Mouse (Mus musculus): ENCODE data around the gene Chrna3. TPM values are rescaled to one million over a fixed set of nuclear protein-coding genes. Genes with fewer than 3 reads are reported as not detected.

Gene Chrna3
- polyA plus RNA-seq, 1 experiment = 0.09 TPM

DNA sequence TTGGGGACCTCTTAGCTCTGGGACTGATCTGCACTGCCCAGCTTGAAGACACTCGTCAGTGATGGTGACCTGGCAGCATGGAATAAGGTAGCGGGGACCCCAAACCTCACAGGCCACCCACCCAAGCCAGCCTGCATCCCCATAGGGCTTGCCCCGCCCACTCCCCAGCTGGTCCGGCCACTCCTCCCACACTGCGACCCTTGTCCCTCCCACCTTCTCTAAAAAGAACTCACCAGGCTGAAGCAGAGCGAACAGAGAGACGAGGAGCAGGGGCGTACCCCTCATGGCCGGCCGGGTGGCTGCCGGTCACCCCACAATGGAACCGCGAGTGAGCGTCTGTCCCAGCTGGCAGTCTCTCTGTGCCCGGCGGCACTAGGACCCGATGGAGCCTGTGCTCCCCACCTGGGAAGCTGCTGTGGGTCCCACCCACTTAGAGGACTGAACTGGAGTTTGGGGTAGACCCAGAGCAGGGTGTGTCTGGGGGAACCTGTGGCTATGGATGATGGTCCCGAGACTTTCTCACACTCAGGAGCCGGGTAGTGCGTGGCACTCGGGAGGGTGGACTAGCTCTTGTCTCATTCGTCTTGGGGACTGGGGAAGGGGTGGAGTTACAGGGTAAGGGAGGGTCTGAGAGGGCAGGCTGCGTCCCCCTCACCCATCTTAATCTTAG lies 22.0 kb upstream of the Chrna3 start, which contains the start of gene Chrnb4:
Gene Chrnb4, minus strand, starts transcription at position 569 of the 670 bp plus-strand sequence.
- no peak within 1 kb of the TSS for H3K27ac ChIP-seq (ENCODE audit: control insufficient read depth, insufficient read depth, low read length)
- no peaks in the 10 kb centered on the region for H3K36me3 ChIP-seq (ENCODE audit: control insufficient read depth, insufficient read depth, low read length)
- TF ChIP-seq POLR2A (IDR thresholded peaks at IDR 0.05; ENCODE audit: control insufficient read depth, extremely low read depth, insufficient read depth, low read length, poor library complexity) (no peak), CTCF (IDR thresholded peaks at IDR 0.05; ENCODE audit: borderline replicate concordance, control insufficient read depth, extremely low read depth, insufficient read depth, low read length, poor library complexity) (0 out of 2 replicates have a peak, but pooled peaks have one; percentile 19)
- H3K4me3 ChIP-seq (ENCODE audit: control insufficient read depth, insufficient read depth, low read length) = no peak within 1 kb of the TSS
- no peaks in the 10 kb centered on the region for H3K4me1 ChIP-seq (replicated peaks; ENCODE audit: control insufficient read depth, insufficient read depth, low read length)
- no peaks in the 10 kb centered on the region; the same call in 1 of the 2 replicates for H3K27me3 ChIP-seq (ENCODE audit: control insufficient read depth, insufficient read depth, low read length)
- DNase-seq = peak; percentile 26
- 5% methylated on average over 23 of the region's 23 CpGs for WGBS

DNA sequence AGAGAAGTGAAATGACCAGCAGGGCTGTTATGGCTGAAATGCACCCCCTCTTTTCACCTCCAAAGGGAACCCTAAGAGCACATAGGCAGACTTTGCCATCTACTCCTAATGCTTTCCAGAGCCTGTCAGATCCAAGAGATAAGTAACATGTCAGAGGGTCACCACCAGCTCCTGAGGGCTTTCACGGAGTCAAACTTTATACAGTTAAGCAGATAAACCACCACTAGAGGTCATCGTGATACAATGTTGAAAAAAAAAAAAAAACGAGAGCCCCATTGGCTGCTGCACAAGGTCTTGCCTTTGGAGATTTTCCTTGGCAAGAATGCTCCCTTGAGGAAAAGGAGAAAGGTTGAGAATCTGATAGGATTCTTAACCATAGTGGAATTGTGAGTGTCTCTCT lies 20.4 kb upstream of the Chrna3 start:
- H3K36me3 ChIP-seq (ENCODE audit: control insufficient read depth, insufficient read depth, low read length) = no peaks in the 10 kb centered on the region
- no peak overlapping the region for H3K27ac ChIP-seq (ENCODE audit: control insufficient read depth, insufficient read depth, low read length)
- H3K4me1 ChIP-seq (replicated peaks; ENCODE audit: control insufficient read depth, insufficient read depth, low read length) = no peaks in the 10 kb centered on the region
- TF ChIP-seq CTCF (IDR thresholded peaks at IDR 0.05; ENCODE audit: borderline replicate concordance, control insufficient read depth, extremely low read depth, insufficient read depth, low read length, poor library complexity) (no peak), POLR2A (IDR thresholded peaks at IDR 0.05; ENCODE audit: control insufficient read depth, extremely low read depth, insufficient read depth, low read length, poor library complexity) (no peak)
- H3K4me3 ChIP-seq (ENCODE audit: control insufficient read depth, insufficient read depth, low read length) = no peak overlapping the region
- DNase-seq = no peak
- 3% methylated on average over 3 of the region's 3 CpGs for WGBS
- H3K27me3 ChIP-seq (ENCODE audit: control insufficient read depth, insufficient read depth, low read length) = no peaks in the 10 kb centered on the region; the same call in 1 of the 2 replicates

DNA sequence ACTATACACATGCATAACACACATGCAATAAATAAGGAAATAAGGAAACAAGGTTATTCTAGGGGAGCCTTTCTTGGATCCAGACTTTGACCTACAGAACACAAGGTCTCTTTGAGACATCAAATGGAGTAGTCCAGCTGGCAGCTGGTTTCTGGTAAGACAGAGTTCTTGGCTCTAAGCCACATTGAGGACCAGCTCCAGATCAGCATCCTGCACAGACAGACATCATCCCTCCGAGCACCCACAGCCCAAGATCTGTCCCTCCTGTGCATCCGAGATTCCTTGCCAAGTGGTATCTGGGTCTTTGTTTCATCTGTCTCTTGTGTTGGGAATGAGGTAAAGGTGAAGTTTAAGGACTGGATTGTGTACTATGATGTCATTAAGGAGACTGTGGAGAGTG lies 18.6 kb upstream of the Chrna3 start:
- H3K27me3 ChIP-seq (ENCODE audit: control insufficient read depth, insufficient read depth, low read length) = no peaks in the 10 kb centered on the region; the same call in 1 of the 2 replicates
- no peak for TF ChIP-seq CTCF (IDR thresholded peaks at IDR 0.05; ENCODE audit: borderline replicate concordance, control insufficient read depth, extremely low read depth, insufficient read depth, low read length, poor library complexity)
- TF ChIP-seq POLR2A (IDR thresholded peaks at IDR 0.05; ENCODE audit: control insufficient read depth, extremely low read depth, insufficient read depth, low read length, poor library complexity) = no peak
- DNase-seq = no peak
- no peak overlapping the region for H3K27ac ChIP-seq (ENCODE audit: control insufficient read depth, insufficient read depth, low read length)
- H3K4me3 ChIP-seq (ENCODE audit: control insufficient read depth, insufficient read depth, low read length) = no peak overlapping the region
- WGBS = 83% methylated on average over 2 of the region's 2 CpGs
- no peaks in the 10 kb centered on the region for H3K36me3 ChIP-seq (ENCODE audit: control insufficient read depth, insufficient read depth, low read length)
- no peaks in the 10 kb centered on the region for H3K4me1 ChIP-seq (replicated peaks; ENCODE audit: control insufficient read depth, insufficient read depth, low read length)

DNA sequence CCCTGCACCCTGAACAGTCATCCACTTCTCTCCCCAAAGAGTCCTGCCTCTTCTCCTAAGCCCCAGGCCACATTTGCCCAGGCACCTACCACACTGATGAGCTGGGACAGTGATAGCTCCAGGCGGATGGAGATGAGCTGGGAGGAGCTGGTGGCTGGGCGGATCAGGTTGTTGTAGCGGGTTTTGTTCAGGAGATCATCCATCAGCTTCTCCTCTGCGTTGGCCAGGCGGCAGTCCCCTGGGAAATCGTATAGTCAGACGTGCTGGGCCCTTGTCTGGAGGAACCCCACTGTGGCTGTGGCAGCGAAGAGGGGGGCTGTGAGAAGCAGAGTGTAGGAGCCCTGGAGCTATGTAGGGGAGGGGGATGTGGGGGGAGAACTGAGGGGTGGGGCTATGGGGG lies 17.3 kb upstream of the Chrna3 start:
- no peak overlapping the region for H3K4me3 ChIP-seq (ENCODE audit: control insufficient read depth, insufficient read depth, low read length)
- H3K36me3 ChIP-seq (ENCODE audit: control insufficient read depth, insufficient read depth, low read length) = no peaks in the 10 kb centered on the region
- no peaks in the 10 kb centered on the region for H3K4me1 ChIP-seq (replicated peaks; ENCODE audit: control insufficient read depth, insufficient read depth, low read length)
- 87% methylated on average over 8 of the region's 8 CpGs for WGBS
- DNase-seq = no peak
- no peak overlapping the region for H3K27ac ChIP-seq (ENCODE audit: control insufficient read depth, insufficient read depth, low read length)
- TF ChIP-seq POLR2A (IDR thresholded peaks at IDR 0.05; ENCODE audit: control insufficient read depth, extremely low read depth, insufficient read depth, low read length, poor library complexity) (no peak), CTCF (IDR thresholded peaks at IDR 0.05; ENCODE audit: borderline replicate concordance, control insufficient read depth, extremely low read depth, insufficient read depth, low read length, poor library complexity) (no peak)
- H3K27me3 ChIP-seq (ENCODE audit: control insufficient read depth, insufficient read depth, low read length) = no peaks in the 10 kb centered on the region; the same call in 1 of the 2 replicates

DNA sequence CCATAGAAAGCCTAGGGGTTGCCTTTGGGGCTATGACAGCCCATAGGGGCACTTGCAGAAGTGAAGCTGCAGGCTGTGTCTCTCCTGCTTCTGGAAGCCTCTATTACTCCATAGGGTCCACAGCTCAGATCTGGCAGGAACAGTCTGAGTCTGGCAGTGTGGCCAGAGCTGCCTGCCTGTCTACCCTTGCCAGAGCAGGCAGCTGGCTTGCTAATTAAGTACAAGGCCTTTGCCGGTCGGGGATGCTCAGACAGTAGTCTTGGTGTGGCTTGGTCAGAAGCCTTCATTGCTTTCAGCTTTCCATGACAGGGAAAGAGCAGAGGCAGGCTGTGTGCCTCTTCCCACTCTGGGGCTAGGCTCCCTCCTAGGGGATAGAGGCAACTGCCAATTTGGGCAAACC lies 15.0 kb upstream of the Chrna3 start:
- no peaks in the 10 kb centered on the region for H3K27me3 ChIP-seq (ENCODE audit: control insufficient read depth, insufficient read depth, low read length)
- DNase-seq = no peak

DNA sequence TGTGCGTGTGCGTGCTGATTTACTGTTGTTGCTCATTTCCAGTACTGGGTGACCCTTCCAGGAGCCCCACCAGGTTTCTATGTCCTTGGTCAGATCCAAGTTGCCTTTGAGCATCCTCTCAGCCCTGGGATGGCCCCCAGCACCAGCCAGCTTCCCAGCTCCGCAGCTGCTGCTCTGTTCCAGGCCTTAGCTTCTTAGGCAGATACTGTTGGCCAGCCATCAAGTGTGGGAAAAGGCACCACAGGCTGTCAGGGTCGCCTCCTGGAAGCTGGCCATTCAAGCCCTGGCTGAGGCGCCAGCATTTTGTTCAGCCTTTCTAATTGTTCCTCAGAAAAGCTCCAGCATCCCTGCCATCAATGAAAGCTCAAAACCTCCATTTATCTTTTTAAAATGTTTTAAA lies 13.6 kb upstream of the Chrna3 start:
- Histone ChIP-seq H3K4me3 (ENCODE audit: control insufficient read depth, insufficient read depth, low read length) (no peak overlapping the region), H3K27ac (ENCODE audit: control insufficient read depth, insufficient read depth, low read length) (no peak overlapping the region), H3K36me3 (ENCODE audit: control insufficient read depth, insufficient read depth, low read length) (no peaks in the 10 kb centered on the region), H3K4me1 (replicated peaks; ENCODE audit: control insufficient read depth, insufficient read depth, low read length) (no peaks in the 10 kb centered on the region), H3K27me3 (ENCODE audit: control insufficient read depth, insufficient read depth, low read length) (no peaks in the 10 kb centered on the region)
- no peak for DNase-seq
- 80% methylated on average over 5 of the region's 5 CpGs for WGBS
- no peak for TF ChIP-seq POLR2A (IDR thresholded peaks at IDR 0.05; ENCODE audit: control insufficient read depth, extremely low read depth, insufficient read depth, low read length, poor library complexity)
- no peak for TF ChIP-seq CTCF (IDR thresholded peaks at IDR 0.05; ENCODE audit: borderline replicate concordance, control insufficient read depth, extremely low read depth, insufficient read depth, low read length, poor library complexity)

More for the DNA sequence above, 15.0 kb upstream of the Chrna3 start:
- H3K4me1 ChIP-seq (replicated peaks; ENCODE audit: control insufficient read depth, insufficient read depth, low read length) = no peaks in the 10 kb centered on the region
- WGBS = 82% methylated on average over 2 of the region's 2 CpGs
- no peak for TF ChIP-seq CTCF (IDR thresholded peaks at IDR 0.05; ENCODE audit: borderline replicate concordance, control insufficient read depth, extremely low read depth, insufficient read depth, low read length, poor library complexity)
- TF ChIP-seq POLR2A (IDR thresholded peaks at IDR 0.05; ENCODE audit: control insufficient read depth, extremely low read depth, insufficient read depth, low read length, poor library complexity) = no peak
- no peak overlapping the region for H3K4me3 ChIP-seq (ENCODE audit: control insufficient read depth, insufficient read depth, low read length)
- H3K27ac ChIP-seq (ENCODE audit: control insufficient read depth, insufficient read depth, low read length) = no peak overlapping the region
- H3K36me3 ChIP-seq (ENCODE audit: control insufficient read depth, insufficient read depth, low read length) = no peaks in the 10 kb centered on the region

Measured in thymus, adult 2 months (tissue).